Mouse (Mus musculus) ES-E14 (cell line): ENCODE results near the gene Becn1. TPM values are rescaled to one million over a fixed set of nuclear protein-coding genes. Genes with fewer than 3 reads are reported as not detected.
A peak's percentile ranks its signal among the peaks of the same experiment; 100 is the strongest.

Experiments
- DNase-seq: peaks from one replicate; pipeline ENCODE4 v3.0.0-alpha.2; 2013; ENCODE audit warnings: low read depth, low spot score
- H3K27ac ChIP-seq: 2 replicates; pipeline ENCODE4 v1.5.1; 2012; ENCODE audit warnings: low read depth, mild to moderate bottlenecking, low read length, moderate library complexity, mixed read lengths; ENCODE audit not compliant: poor library complexity, insufficient read depth, severe bottlenecking
- H3K36me3 ChIP-seq: 2 replicates; pipeline ENCODE4 v1.6.1; 2012; ENCODE audit warnings: mild to moderate bottlenecking, low read length, moderate library complexity, mixed read lengths; ENCODE audit not compliant: control insufficient read depth, poor library complexity, insufficient read depth, severe bottlenecking
- H3K4me1 ChIP-seq, 2 experiments: fragments of 150-350 bp in 1 of 2; sonication (generic) in 1 of 2; 2 replicates each; pipeline ENCODE4 v1.6.1; 2012; ENCODE audit warnings: low read length in 2 of 2, mild to moderate bottlenecking in 1 of 2, mixed read lengths in 1 of 2; ENCODE audit not compliant: control insufficient read depth in 2 of 2, insufficient read depth in 2 of 2, poor library complexity in 1 of 2
- H3K4me3 ChIP-seq, 2 experiments: fragments of 150-350 bp in 1 of 2; sonication (generic) in 1 of 2; 2 replicates each; pipeline ENCODE4 v1.5.1; 2012; ENCODE audit warnings: low read length in 2 of 2, low read depth in 1 of 2, mild to moderate bottlenecking in 1 of 2, mixed read lengths in 1 of 2; ENCODE audit not compliant: insufficient read depth in 1 of 2, poor library complexity in 1 of 2, severe bottlenecking in 1 of 2
- H3K9ac ChIP-seq: 2 replicates; pipeline ENCODE4 v1.6.1; 2012; ENCODE audit warnings: low read depth, mild to moderate bottlenecking, low read length, mixed read lengths; ENCODE audit not compliant: poor library complexity, insufficient read depth, severe bottlenecking
- H3K9me3 ChIP-seq: fragments of 150-350 bp; sonication (generic); 2 replicates; pipeline ENCODE4 v1.6.1; 2012; ENCODE audit warnings: low read depth, mild to moderate bottlenecking, low read length; ENCODE audit not compliant: control insufficient read depth, insufficient read depth
- CHD2 ChIP-seq: IDR thresholded peaks from 2 replicates; pipeline ENCODE4 v1.6.1; 2014; ENCODE audit warnings: mild to moderate bottlenecking, low read depth, low read length, inconsistent platforms
- HCFC1 ChIP-seq: IDR thresholded peaks from 2 replicates; pipeline ENCODE4 v1.6.1; 2012; ENCODE audit warnings: low read length, inconsistent platforms, borderline replicate concordance; ENCODE audit not compliant: insufficient read depth
- MAFK ChIP-seq: IDR thresholded peaks from 2 replicates; pipeline ENCODE4 v1.6.1; 2014; ENCODE audit warnings: mild to moderate bottlenecking, low read depth, low read length, inconsistent platforms; ENCODE audit not compliant: insufficient read depth
- ZC3H11A ChIP-seq: IDR thresholded peaks from 2 replicates; pipeline ENCODE4 v1.6.1; 2012; ENCODE audit warnings: low read depth, mild to moderate bottlenecking, inconsistent platforms, low read length, borderline replicate concordance
- ZNF384 ChIP-seq: IDR thresholded peaks from 2 replicates; pipeline ENCODE4 v1.6.1; 2012; ENCODE audit warnings: low read depth, low read length, inconsistent platforms
- in situ Hi-C, 2 experiments: fragments of 600-800 bp; cut with MboI; formaldehyde crosslinking; loops; one replicate each; pipeline ENCODE4 v1.15.1; 2025; ENCODE audit warnings: low sequenced_read_pairs in 2 of 2, inconsistent platforms in 1 of 2; ENCODE audit not compliant: unreplicated experiment in 2 of 2
- total RNA-seq: library from RNA; depleted of rRNA; stranded (reverse); fragments of 300-350 nt; gene quantifications from 2 replicates; pipeline ENCODE4 v1.2.3, GENCODE M21; 2012

The Becn1 gene
- total RNA-seq, 1 experiment, result 89.2 TPM

DNA sequence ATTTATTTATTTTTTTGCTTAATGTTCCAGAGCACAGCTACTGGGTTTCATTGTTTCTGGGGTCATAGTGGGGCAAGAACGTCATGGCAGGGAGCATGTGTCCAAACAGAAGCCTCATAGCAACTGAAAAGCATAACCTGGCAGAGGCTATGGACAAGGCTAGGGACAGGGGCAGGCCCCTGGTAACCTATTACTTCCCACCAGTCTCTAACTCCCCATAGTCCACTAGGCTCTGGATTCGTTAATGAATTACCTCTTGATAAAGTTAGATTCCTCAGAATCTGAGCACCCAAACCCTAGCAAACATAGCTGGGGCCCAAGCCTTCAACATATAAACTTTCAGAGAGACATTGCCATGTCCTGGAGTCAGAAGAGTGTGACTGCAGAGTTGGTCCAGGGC lies 51.1 kb downstream of the Becn1 start:
- in situ Hi-C loops, result no loop called here
- Histone ChIP-seq H3K4me3 (no peak overlapping the region), H3K9ac (no peak overlapping the region), H3K4me1 (peaks cover 0 to 10% of the 10 kb centered on the region in 2 experiments; a peak in 1 of 4 replicates), H3K9me3 (no peaks in the 10 kb centered on the region), H3K36me3 (peaks cover 2% of the 10 kb centered on the region; the same call in 1 of the 2 replicates), H3K27ac (no peak overlapping the region)
- TF ChIP-seq ZC3H11A (no peak), CHD2 (no peak), HCFC1 (no peak), MAFK (no peak), ZNF384 (no peak)
- DNase-seq, result no peak

GRCm38 (mm10) chr11:101248258-101248994 lies 53.7 kb downstream of the Becn1 start:
- no peak for TF ChIP-seq HCFC1
- TF ChIP-seq ZC3H11A, result peak; percentile 86
- no peak overlapping the region for H3K27ac ChIP-seq
- in situ Hi-C loops, result no loop called here
- no peak overlapping the region; the same call in 1 of the 2 replicates for H3K9ac ChIP-seq
- no peaks in the 10 kb centered on the region for H3K36me3 ChIP-seq
- no peak overlapping the region for H3K4me3 ChIP-seq
- peak; percentile 88 for DNase-seq
- H3K9me3 ChIP-seq, result no peaks in the 10 kb centered on the region
- peaks cover 0 to 15% of the 10 kb centered on the region in 2 experiments; a peak in 1 of 4 replicates for H3K4me1 ChIP-seq

DNA sequence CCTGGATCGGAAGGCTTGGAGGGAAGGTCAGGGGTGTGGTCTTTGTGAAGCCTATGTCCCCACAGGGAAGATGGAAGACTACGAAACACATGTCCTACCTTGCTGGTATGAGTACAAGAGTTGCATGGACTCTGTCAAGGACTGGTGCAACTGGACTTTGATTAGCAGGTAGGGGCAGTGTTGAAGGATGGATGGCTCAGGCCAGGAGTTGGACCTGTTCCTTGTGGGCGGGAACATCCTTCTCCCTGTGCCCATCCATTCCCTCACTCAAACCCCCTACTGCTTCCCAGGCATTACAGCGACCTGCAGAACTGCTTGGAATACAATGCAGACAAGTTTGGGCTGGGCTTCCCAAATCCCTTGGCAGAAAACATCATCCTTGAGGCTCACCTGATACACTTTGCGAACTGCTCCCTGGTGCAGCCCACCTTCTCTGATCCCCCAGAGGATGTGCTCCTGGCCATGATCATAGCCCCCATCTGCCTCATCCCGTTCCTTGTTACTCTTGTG lies 54.5 kb downstream of the Becn1 start:
- H3K9ac ChIP-seq, result no peak overlapping the region
- no peaks in the 10 kb centered on the region for H3K9me3 ChIP-seq
- TF ChIP-seq MAFK (no peak), CHD2 (no peak)
- no peak for DNase-seq
- in situ Hi-C loops, result no loop called here
- no peak overlapping the region for H3K4me3 ChIP-seq
- no peaks in the 10 kb centered on the region for H3K36me3 ChIP-seq
- H3K27ac ChIP-seq, result no peak overlapping the region
- H3K4me1 ChIP-seq, result peaks cover 0 to 15% of the 10 kb centered on the region in 2 experiments; a peak in 1 of 4 replicates

DNA sequence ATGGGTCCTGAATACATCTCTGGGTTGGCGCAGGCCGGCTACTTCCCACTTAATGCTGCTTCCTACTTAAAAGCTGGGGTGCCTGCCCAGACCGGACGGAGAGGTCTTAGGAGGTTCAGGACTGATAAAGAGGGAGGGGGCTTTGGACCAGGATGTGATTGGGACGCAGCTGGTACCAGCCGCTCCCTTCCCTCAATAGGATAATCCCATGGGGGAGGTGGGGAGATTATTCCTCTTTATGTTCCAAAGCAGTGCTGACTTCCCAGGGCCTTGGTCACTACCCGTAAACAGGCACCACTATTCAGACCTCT lies 55.4 kb downstream of the Becn1 start:
- Histone ChIP-seq H3K4me1 (peaks cover 0 to 15% of the 10 kb centered on the region in 2 experiments; a peak in 1 of 4 replicates), H3K4me3 (peak overlapping the region; percentile 55 to 57), H3K27ac (no peak overlapping the region), H3K9ac (peak overlapping the region; percentile 29), H3K9me3 (no peaks in the 10 kb centered on the region), H3K36me3 (no peaks in the 10 kb centered on the region)
- TF ChIP-seq ZNF384 (no peak), HCFC1 (no peak), ZC3H11A (no peak), MAFK (no peak)
- in situ Hi-C loops, result no loop called here
- no peak for DNase-seq
